Mouse (Mus musculus): ENCODE data around the gene Hace1.

The Hace1 gene

DNA sequence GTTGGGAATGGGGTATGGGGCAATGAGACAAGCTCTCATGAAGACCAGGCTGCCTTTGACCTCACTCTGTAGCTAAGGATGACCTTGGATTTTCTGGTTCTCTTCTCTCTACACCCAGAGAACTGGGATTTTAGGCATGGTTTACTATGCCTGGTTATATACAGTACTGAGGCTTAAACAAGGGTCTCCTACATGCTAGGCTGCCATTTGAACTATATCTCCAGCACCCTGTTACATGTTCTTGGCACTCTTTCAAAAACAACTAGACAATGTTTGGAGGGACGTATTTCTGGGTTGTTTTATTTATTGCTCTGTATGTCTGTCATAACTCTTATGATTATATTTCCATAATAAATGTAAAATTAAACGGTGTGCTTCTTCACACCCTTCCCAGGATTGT is 129.2 kb downstream of the Hace1 start:
- in situ Hi-C loops (cut with MboI), result no loop called here

GRCm38 (mm10) chr10:45710848-45711247 is 133.2 kb downstream of the Hace1 start:
- in situ Hi-C loops (cut with MboI), result no loop called here

GRCm38 (mm10) chr10:45711348-45711747 is 133.7 kb downstream of the Hace1 start:
- in situ Hi-C loops (cut with MboI), result no loop called here

All from mature B cell (primary cell).